Mouse (Mus musculus): ENCODE data around the gene Tmem140.

Tmem140 gene

DNA sequence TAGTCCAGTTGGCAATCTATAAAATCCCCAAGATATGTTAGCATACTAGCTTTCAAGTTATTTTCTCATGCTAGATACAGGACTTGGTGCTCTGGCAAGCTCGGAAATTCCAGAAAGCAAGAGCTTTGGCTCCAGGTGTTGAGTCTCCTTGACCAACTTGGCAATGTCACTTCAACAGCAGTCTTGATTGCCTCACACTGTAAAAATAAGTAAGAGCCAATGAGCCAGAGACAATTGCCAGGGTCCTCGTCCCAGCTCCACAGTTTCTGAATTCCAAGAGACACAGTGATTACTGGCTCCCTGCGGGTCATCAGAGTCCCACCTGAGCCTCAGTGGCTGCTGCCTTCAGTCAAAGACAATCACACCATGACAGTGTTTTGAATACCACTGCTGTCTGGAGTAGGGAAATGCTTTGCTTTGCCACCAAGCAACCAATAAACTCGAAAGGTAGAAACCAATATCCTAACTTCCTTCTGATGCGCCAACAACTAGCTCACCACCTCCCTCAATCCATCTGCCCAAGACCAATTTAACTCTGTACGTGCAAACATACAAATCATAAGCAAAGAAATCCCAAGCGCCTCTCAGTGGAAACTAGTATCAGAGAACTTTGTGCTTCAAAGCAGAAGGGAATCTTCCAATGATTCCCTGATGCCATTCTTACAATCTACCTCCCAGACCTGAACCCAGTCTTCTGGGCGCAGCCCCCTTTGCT is 46.8 kb downstream of the Tmem140 start:
- DNase-seq, result no peak

DNA sequence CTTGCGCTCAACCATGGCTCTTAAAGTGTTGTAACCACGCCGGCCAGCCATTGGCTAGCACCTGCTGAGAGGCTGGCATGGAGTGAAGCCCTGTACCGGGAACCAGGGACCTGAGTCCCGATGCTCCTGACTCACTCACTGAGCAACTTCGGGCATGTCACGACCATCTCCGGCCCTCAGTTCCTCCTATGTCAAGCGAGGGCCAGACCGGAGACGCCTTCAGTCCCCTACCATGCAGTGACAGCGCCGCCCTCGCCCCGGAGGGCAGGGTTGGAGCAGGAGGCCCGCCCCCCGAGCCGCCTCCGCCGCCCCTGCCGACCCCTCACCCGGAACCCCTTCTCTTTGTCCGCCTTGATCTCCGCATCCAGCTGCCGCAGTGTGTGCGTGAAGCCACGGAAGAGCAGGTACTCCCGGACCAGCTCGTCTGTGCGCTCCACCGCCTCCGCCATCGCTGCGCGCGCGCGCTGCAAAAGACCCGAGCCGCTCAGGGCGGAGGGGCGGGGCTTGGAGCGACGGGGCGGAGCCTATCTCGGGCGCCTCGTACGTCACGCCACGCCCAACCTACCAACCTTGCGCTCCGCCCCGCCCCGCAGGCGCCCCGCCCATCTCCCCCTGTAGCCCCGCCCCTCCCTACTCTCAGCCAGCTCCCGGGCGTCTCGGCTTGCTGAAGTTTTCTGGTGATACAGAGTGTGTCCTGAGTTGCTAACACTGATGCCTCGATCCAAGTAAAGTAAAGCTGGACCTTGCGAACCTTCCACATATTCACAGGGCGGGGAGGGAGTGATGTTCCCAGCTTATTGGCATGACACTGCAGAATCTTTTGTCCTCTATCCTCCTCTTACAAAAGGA is 47.6 kb downstream of the Tmem140 start, which contains the start of gene Wdr91:
Wdr91 (minus strand) TSS at position 506 of the 849 bp plus-strand sequence.
- DNase-seq, result peak; percentile 98 to 99

DNA sequence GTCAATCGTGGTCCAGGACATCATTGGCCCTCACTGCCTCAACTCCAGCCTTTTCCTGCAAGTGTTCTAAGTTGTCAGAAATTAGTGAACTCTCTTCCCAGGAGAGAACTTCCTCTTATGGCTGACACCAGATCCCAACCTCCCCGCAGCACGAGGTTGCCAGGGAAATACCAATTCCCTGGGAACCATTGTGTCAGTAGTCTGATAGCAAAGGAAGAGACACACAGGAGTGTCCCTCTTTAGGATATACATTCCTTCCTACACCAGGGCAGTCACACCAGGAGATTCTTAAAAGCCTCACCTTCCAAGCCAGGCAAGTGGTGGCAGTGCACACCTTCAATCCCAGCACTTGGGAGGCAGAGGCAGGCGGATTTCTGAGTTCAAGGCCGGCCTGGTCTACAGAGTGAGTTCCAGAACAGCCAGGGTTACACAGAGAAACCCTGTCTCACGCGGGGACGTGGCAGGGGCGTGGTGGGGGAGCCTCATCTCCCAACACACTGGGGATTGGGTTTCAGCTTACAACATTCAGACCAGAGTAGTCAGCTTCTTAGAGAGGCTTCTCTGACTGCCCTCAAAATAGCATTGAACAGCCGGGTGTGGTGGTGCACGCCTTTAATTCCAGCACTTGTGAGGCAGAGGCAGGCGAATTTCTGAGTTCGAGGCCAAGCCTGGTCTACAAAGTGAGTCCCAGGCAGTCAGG is 50.5 kb downstream of the Tmem140 start:
- no peak for DNase-seq

DNA sequence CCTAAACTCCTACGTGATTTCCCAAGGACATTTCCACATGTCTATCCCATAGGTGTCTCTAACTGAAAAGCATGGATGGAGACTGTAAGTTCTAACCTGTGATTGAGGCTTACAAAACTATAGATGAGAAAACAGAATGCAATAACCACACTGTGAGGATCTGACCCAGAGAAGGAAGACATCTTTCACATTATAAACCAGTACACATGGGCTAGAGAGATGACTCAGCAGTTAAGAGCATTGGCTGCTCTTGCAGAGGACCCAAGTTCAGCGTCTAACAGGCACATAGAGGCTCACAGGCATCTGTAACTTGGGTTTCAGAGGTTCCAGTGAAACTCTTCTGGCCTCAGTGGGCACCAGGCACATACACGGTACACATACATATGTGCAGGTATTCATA is 51.5 kb downstream of the Tmem140 start:
- DNase-seq, result no peak

DNA sequence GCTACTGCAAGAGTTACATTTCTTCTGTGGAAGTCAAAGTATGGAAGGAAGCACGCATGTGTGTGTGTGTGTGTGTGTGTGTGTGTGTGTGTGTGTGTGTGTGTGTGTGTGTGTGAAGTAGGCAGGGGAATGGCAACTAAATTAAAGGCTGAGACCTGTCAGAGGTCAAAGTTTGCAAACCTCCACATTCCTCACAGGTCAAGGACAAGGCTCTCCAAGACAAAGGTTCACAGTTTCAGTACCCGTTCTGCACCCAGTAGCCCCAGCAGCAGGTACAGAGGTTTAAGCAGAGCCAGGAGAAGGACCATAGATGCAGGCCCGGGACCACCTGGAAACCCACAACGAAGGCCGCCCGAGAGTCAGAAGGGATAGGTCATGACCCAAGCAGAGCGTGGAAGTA is 56.2 kb downstream of the Tmem140 start:
- no peak for DNase-seq

DNA sequence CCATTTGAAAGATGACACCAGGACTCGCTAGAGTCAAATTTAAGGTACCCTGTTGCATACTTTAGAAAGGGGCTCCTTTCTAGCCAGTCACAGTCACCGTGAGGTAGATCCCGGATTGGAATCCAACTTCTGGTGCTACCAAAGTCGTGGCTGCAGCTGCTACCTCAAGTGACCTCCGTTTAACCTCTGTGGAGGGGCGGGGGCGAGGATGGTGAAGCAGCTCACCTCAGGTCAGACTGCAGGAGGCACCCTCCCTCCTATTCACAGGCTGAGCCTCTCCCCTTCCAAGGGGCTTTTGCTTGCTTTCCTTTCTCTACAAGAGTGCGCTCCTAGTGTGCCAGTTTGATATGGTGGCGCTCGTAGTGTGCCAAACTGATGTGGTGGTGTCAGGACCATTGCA is 57.0 kb downstream of the Tmem140 start, which contains the start of gene Stra8:
Stra8 (plus strand) TSS at position 208 of the 400 bp plus-strand sequence.
- no peak for DNase-seq

DNA sequence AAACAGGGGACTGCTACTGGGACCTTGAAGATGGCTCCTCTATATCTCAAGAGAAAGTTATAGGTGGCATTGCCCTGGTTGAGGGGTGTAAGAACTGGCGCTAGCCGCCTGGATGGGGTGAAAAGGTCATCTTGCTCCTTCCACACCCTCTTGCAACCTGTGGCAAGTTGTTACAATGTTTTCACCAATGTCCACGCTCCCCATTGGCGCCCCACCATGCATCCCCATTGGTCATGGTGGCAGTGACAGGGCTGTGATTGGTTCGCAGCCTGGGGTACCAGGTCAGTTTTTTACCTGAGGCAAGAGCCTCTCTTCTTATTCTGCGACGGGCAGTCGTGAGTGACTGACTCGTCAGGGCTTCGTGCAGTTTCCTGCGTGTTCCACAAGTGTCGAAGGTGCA is 57.7 kb downstream of the Tmem140 start:
- DNase-seq, result no peak

DNA sequence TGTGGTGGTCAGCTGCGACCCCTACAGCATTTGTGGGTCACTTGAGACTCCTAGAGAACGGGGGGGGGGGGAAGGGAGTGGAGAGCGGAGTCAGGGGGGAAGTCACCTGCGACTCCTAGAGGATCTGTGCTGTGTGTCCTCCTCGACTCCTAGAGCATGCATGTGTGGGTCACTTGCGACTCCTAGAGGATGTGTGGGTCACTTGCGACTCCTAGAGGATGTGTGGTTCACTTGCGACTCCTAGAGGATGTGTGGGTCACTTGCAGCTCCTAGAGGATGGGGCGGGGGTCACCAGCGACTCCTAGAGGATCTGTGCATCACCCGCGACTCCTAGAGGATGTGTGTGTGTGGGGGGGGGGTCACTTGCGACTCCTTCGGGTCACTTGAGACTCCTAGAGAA is 59.0 kb downstream of the Tmem140 start:
- peak; percentile 67 to 78 for DNase-seq

All from kidney, postnatal 4 days (tissue).